Mouse (Mus musculus) intestine, postnatal 0 days (tissue): ENCODE data around the gene Plin3. TPM values are rescaled to one million over a fixed set of nuclear protein-coding genes. Genes with fewer than 3 reads are reported as not detected.
A peak's percentile ranks its signal among the peaks of the same experiment; 100 is the strongest.

Experiments used
- ATAC-seq: fragments of 200-750 bp; cut with Nextera tagmentation; 2 replicates; pipeline ENCODE4 v1.8.0; 2017; ENCODE audit warnings: mild to moderate bottlenecking, moderate TSS enrichment, moderate library complexity
- H3K27ac ChIP-seq: fragments of 300-500 bp; sonication (generic); 2 replicates; pipeline ENCODE4 v1.5.1; 2014; ENCODE audit warnings: mild to moderate bottlenecking, low read depth, low read length, moderate library complexity
- H3K27me3 ChIP-seq: fragments of 300-500 bp; sonication (generic); replicated peaks from 2 replicates; pipeline ENCODE4 v1.6.1; 2014; ENCODE audit warnings: low read length, mixed read lengths; ENCODE audit not compliant: control insufficient read depth, insufficient read depth
- H3K36me3 ChIP-seq: fragments of 300-500 bp; sonication (generic); 2 replicates; pipeline ENCODE4 v1.6.1; 2014; ENCODE audit warnings: mild to moderate bottlenecking, moderate library complexity; ENCODE audit not compliant: control insufficient read depth, insufficient read depth
- H3K4me1 ChIP-seq: fragments of 300-500 bp; sonication (generic); replicated peaks from 2 replicates; pipeline ENCODE4 v1.6.1; 2014; ENCODE audit warnings: antibody characterized with exemption, low read length, mixed read lengths; ENCODE audit not compliant: control insufficient read depth, insufficient read depth
- H3K4me2 ChIP-seq: fragments of 300-500 bp; sonication (generic); replicated peaks from 2 replicates; pipeline ENCODE4 v1.6.1; 2014; ENCODE audit warnings: low read depth, mild to moderate bottlenecking, moderate library complexity
- H3K4me3 ChIP-seq: fragments of 300-500 bp; sonication (generic); 2 replicates; pipeline ENCODE4 v1.5.1; 2014; ENCODE audit warnings: low read depth, low read length
- H3K9ac ChIP-seq: fragments of 300-500 bp; sonication (generic); 2 replicates; pipeline ENCODE4 v1.6.1; 2014; ENCODE audit warnings: mild to moderate bottlenecking, low read depth, low read length
- H3K9me3 ChIP-seq: fragments of 300-500 bp; sonication (generic); 2 replicates; pipeline ENCODE4 v1.6.1; 2016; ENCODE audit warnings: mixed run types; ENCODE audit not compliant: control insufficient read depth
- CTCF ChIP-seq: sonication (generic); IDR thresholded peaks from 2 replicates; pipeline ENCODE4 v1.5.1; 2016; ENCODE audit warnings: low read depth, mild to moderate bottlenecking, control low read depth, antibody characterized with exemption, moderate library complexity
- WGBS: fragments of 180-500 bp; shearing (Covaris S2); extraction: QIAGEN DNeasy Blood & Tissue Kit; methylation state at CpG from one replicate; pipeline ENCODE4 v1.1.7; 2014; 5-methylcytosine and 5-hydroxymethylcytosine counted together
- polyA plus RNA-seq: library from polyadenylated mRNA; unstranded; fragments of >200 nt; fragmentation: Nextera tagmentation; extraction: Ambion mirVana; gene quantifications from 2 replicates; pipeline ENCODE4 v1.2.1, GENCODE M21; 2015

Gene Plin3
- polyA plus RNA-seq, 1 experiment from 2014 or later = 521 TPM

DNA sequence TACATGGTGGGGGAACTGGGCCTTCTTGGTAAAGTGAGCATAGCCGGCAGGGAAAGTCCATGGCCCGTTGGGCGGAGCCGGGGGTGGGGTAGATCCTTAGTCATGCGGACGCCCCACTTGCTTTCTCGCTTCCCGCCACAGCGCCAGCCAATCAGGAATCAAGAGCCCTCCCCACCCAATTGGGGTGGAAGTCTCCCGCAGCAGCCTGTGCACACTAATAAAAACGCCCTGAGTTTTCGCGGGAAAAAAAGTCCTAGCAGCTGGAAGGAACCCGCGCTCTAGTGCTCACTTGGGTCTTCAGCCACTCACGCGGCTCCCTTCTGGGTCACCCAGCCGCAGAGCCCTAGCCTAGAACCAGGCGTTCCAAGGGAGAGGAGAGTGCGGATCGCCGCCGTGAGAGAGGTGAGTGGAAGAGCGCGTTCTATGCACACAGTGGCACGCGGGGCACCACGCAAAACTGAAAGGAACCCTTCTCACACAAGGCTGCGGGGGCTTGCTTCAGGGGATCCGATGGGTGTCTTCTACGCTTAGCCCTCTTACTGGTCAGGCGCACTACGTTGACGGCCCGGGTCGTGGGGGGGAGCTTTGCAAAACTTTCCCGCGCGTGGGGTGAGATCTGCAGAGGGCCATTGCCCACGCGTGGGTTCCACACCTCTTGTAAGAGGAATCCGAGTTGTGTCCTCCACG, 10.6 kb upstream of the Plin3 start, which contains the start of gene Uhrf1:
Gene Uhrf1, plus strand, starts transcription at position 162 of the 687 bp plus-strand sequence.
- Histone ChIP-seq H3K36me3 (0 out of 2 replicates have a peak, but pooled peaks cover 4% of the 10 kb centered on the region), H3K4me1 (no peaks in the 10 kb centered on the region; the same call in 1 of the 2 replicates), H3K9ac (peak within 1 kb of the TSS; percentile 58), H3K4me2 (peak within 1 kb of the TSS; percentile 99), H3K27ac (peak within 1 kb of the TSS; percentile 64), H3K27me3 (no peaks in the 10 kb centered on the region), H3K9me3 (no peaks in the 10 kb centered on the region), H3K4me3 (peak within 1 kb of the TSS; percentile 78)
- under 1% methylated on average over 43 of the region's 43 CpGs for WGBS
- peak; percentile 58 for ATAC-seq
- no peak for TF ChIP-seq CTCF

DNA sequence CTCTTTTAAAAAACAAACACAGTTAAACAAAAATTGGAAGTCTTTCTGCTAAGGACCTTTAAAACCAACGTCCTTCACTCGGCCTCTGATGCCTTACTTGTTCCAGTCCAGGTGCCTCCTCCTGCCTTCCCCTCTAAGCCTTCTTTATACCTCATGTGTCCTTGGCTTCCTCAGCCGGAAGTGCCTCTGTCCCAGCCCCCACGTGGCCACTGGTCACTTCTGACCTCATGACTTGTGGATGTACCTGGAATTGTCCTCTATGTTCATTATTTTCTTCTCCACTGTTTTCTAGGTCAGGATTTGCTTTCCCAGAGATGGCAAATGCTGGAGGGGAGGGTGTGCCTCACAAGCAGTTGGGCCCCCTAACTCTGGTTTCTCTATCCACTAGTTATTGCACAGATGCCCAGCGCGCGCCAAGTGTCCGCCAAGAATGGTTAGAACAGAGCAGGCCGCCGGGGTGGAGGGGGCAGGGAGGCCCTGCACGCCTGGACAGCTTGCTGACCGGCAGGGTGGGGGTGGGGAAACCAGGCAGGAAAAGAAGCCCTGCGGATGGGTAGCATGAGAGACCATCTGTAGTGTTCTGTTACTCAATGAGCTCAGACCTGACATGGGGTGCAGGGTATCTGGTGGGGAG, 9.8 kb upstream of the Plin3 start:
- Histone ChIP-seq H3K27me3 (no peaks in the 10 kb centered on the region), H3K9me3 (no peaks in the 10 kb centered on the region), H3K27ac (peak overlapping the region; percentile 36; the same call in 1 of the 2 replicates), H3K9ac (no peak overlapping the region), H3K4me2 (peak overlapping the region; percentile 99), H3K36me3 (no peaks in the 10 kb centered on the region), H3K4me3 (no peak overlapping the region), H3K4me1 (no peaks in the 10 kb centered on the region; the same call in 1 of the 2 replicates)
- 34% methylated on average over 13 of the region's 13 CpGs for WGBS
- 0 out of 2 replicates have a peak, but pooled peaks have one; percentile 0 for ATAC-seq
- TF ChIP-seq CTCF = no peak

DNA sequence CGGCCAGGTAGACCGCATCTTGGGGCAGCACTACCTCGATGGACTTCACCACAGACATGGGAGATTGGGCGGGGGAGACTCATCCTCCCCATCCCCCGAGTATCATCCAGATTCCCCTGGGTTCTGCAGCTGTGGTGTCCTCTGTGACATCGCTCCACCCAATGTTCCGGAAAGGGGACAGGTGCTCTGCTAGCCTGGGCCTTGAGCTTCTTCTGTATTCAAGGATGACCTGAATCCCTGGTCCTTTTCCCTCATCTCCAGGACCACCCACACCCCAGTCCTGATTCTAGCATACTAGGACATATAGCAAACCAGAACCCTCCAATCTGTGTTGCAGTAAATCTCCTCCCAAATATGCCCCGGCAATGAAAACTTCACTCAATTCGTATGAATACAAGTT, 7.5 kb upstream of the Plin3 start, which contains the start of gene Arrdc5:
Gene Arrdc5, minus strand, starts transcription at position 101 of the 400 bp plus-strand sequence.
- no peak for ATAC-seq
- no peak within 1 kb of the TSS for H3K27ac ChIP-seq
- 87% methylated on average over 9 of the region's 9 CpGs for WGBS

DNA sequence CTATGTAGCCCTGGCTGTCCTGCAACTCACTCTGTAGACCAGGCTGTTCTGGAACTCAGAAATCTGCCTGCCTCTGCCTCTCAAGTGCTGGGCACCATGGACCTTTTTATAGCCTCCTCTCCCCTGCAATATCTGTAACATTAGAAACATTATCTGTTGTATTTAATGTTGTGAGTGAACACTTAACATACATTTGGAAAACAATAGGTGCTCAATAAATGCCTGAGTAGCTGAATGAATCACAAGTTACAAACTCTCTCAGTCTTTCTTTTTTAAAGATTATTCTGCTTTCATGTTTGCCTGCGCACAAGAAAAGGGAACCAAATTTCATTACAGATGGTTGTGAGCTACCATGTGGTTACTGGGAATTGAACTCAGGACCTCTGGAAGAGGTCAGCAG, 5.6 kb upstream of the Plin3 start:
- Histone ChIP-seq H3K9me3 (no peaks in the 10 kb centered on the region), H3K9ac (no peak overlapping the region), H3K4me3 (no peak overlapping the region), H3K27me3 (no peaks in the 10 kb centered on the region), H3K36me3 (no peaks in the 10 kb centered on the region), H3K4me2 (no peak overlapping the region), H3K4me1 (no peaks in the 10 kb centered on the region; the same call in 1 of the 2 replicates), H3K27ac (no peak overlapping the region)
- 100% methylated on average over 1 of the region's 1 CpGs for WGBS
- TF ChIP-seq CTCF = no peak
- no peak for ATAC-seq

More for the DNA sequence above, 7.5 kb upstream of the Plin3 start, which contains the start of gene Arrdc5:
- Histone ChIP-seq H3K4me3 (no peak within 1 kb of the TSS), H3K9ac (no peak within 1 kb of the TSS), H3K36me3 (no peaks in the 10 kb centered on the region), H3K4me1 (no peaks in the 10 kb centered on the region; the same call in 1 of the 2 replicates), H3K9me3 (no peaks in the 10 kb centered on the region), H3K27me3 (no peaks in the 10 kb centered on the region), H3K4me2 (no peak within 1 kb of the TSS)
- TF ChIP-seq CTCF = no peak

DNA sequence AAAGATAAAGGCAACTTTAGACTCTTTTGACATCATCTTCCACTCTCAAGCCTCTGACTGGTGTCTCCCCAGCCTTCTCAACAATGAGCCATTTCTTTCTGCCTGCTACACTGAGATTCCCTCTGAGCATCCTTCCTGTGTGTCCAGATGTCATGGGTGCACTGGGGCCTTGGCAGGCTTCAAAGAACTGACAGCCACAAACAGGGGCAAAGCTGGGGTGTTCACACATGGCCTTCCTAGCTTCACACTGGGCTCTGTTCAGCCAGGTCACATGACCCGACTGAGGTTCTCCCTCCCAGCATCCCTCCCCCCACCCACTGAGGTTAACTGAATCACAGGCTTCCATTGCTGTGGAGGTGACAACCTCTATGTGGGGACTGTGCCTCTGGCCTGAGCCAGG, 3.5 kb upstream of the Plin3 start:
- Histone ChIP-seq H3K4me2 (no peak overlapping the region), H3K9ac (no peak overlapping the region), H3K9me3 (no peaks in the 10 kb centered on the region), H3K4me3 (no peak overlapping the region), H3K4me1 (no peaks in the 10 kb centered on the region), H3K27me3 (no peaks in the 10 kb centered on the region), H3K36me3 (no peaks in the 10 kb centered on the region), H3K27ac (no peak overlapping the region)
- no peak for ATAC-seq
- 68% methylated on average over 1 of the region's 1 CpGs for WGBS
- no peak for TF ChIP-seq CTCF

- H3K9me3 ChIP-seq = no peaks in the 10 kb centered on the region
- ATAC-seq = no peak
- no peaks in the 10 kb centered on the region for H3K36me3 ChIP-seq
- 94% methylated on average over 19 of the region's 19 CpGs for WGBS
- no peak overlapping the region for H3K4me3 ChIP-seq
- H3K27ac ChIP-seq = no peak overlapping the region
- TF ChIP-seq CTCF = no peak
- H3K27me3 ChIP-seq = no peaks in the 10 kb centered on the region
- H3K4me1 ChIP-seq = no peaks in the 10 kb centered on the region
- no peak overlapping the region for H3K9ac ChIP-seq
- H3K4me2 ChIP-seq = no peak overlapping the region
Measured at GRCm38 (mm10) chr17:56294241-56294640, 1.6 kb upstream of the Plin3 start.
